Mouse (Mus musculus): ENCODE results near the gene Gzf1. TPM values are rescaled to one million over a fixed set of nuclear protein-coding genes. Genes with fewer than 3 reads are reported as not detected.

The Gzf1 gene
- polyA plus RNA-seq, 1 experiment from 2014 or later, result 27.8 TPM

DNA sequence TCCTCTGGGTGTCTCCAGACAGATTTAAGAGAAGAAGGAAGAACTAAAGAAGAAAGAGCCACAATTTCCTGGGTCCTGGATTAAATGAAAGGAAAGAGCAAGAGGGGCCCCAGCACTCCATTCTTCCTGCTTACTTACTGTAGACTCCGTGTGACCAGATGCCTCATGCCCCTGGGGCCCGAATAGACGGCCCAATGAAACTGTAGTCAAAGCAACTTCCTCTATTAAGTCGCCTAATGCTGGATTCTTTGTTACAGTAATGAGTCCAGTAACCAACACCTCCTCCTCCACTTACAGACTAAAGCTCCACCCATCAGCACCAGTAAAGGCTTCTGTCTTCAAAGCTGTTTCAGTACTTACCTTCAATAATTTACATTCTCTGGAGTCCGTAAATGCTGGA lies 17.7 kb downstream of the Gzf1 start:
- no peak for DNase-seq (ENCODE audit: low read depth, low spot score)

DNA sequence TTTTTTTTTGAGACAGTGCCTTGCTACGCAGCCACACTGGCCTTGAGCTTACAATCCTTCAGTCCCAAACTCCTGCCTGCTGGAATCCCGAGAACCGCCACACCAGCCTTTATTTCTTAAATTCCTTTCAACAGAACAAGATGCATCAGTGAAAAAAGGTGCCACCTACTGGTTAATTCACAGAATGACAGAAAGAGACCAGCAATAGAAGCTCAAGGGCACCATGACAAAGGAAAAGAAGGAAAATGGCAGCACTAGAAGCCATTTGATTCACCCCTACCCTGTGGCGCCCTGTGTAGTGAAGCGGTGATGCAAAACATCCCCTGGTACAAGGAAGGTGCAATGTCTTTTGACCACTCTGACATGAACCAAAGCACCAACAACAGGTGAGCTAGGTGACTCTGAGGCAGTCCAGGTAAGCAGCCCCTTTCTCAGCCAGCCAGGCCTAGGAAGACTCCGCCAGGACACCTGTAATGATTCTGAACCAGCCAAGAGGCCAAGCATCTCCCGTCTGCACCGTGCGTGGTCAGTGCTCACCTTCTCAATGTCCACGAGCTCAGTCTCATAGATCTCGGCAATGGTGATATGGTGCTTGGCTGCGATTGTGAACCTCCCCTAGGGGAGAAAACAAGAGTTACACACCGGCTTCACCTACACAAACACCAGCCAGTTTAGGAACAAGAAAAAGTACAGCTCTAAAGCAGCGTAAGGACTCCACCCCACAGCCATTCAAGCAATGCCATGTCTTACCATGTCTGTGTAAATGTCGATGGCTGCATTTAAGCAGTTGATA lies 25.8 kb downstream of the Gzf1 start:
- ChIA-PET CTCF (interaction anchor here (0.7 to 4.9 kb wide), 19 partner anchors 8 to 195 kb away, joined by 3 to 27 read pairs (median 5); no protein-coding TSS in a partner anchor), POLR2A (no interaction called here)
- no peak for DNase-seq (ENCODE audit: low read depth, low spot score)
- in situ Hi-C loops (cut with MboI; ENCODE audit: low pct_unique_long_range_greater_than_20kb), result no loop called here
- no peaks in the 10 kb centered on the region for H3K27me3 ChIP-seq
- peak; percentile 65 for ATAC-seq
- TF ChIP-seq CTCF (IDR thresholded peaks at IDR 0.05), result peak; percentile 72

More for the DNA sequence above, 17.7 kb downstream of the Gzf1 start:
- ChIA-PET CTCF (interaction anchor here (0.9 kb wide), 1 partner anchor 24 kb away, joined by 3 read pairs; no protein-coding TSS in a partner anchor), POLR2A (no interaction called here)
- H3K27me3 ChIP-seq, result no peaks in the 10 kb centered on the region
- ATAC-seq, result no peak
- in situ Hi-C loops (cut with MboI; ENCODE audit: low pct_unique_long_range_greater_than_20kb), result no loop called here
- no peak for TF ChIP-seq CTCF (IDR thresholded peaks at IDR 0.05)

DNA sequence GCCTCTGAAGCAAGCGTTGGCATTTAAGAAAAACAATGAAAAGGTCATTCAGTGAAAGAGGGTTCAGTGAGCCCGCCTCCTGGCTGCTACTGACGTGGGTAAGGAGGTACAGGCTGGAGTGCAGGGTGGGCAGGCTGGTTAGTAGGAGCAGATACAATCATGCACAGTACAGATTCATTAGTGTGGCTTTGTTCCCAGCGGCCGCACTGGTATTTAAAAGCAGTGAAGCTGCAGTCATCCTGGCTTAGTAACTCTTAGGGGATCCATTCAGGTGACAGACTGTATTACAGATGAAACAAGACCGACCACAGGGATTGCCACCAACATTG lies 26.3 kb downstream of the Gzf1 start:
- ChIA-PET POLR2A (no interaction called here), CTCF (interaction anchor here (0.8 to 4.9 kb wide), 14 partner anchors 8 to 194 kb away, joined by 3 to 27 read pairs (median 6); no protein-coding TSS in a partner anchor)
- in situ Hi-C loops (cut with MboI; ENCODE audit: low pct_unique_long_range_greater_than_20kb), result no loop called here
- ATAC-seq (no peak), DNase-seq (ENCODE audit: low read depth, low spot score) (no peak)
- no peak for TF ChIP-seq CTCF (IDR thresholded peaks at IDR 0.05)
- no peaks in the 10 kb centered on the region for H3K27me3 ChIP-seq

DNA sequence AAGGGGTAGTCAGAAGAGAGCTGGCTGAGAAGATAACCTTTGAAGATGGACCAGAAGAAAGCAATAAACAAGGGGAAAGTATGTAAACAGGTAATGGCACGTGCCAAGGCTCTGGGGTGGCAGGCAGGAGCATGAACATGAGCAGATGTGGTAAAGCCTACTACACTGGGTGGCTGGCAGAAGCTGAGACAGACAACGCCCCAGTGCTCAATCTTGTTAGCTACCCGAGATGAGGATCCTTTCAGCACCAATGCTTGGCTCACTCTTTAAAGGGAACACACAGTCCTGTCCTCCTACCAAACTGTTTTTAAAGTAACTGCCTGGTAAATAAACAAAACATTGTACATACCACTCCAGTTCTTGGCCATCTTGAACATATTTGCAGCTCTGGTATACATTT lies 31.5 kb downstream of the Gzf1 start:
- POLR2A ChIA-PET, result no interaction called here
- DNase-seq (ENCODE audit: low read depth, low spot score), result no peak
- no peak for ATAC-seq
- TF ChIP-seq CTCF (IDR thresholded peaks at IDR 0.05), result no peak
- CTCF ChIA-PET, result interaction anchor here (0.9 to 1.7 kb wide), 6 partner anchors 11 to 52 kb away, joined by 3 to 4 read pairs (median 3); partner anchors contain the start of gene Napb
- no peaks in the 10 kb centered on the region for H3K27me3 ChIP-seq
- in situ Hi-C loops (cut with MboI; ENCODE audit: low pct_unique_long_range_greater_than_20kb), result no loop called here

DNA sequence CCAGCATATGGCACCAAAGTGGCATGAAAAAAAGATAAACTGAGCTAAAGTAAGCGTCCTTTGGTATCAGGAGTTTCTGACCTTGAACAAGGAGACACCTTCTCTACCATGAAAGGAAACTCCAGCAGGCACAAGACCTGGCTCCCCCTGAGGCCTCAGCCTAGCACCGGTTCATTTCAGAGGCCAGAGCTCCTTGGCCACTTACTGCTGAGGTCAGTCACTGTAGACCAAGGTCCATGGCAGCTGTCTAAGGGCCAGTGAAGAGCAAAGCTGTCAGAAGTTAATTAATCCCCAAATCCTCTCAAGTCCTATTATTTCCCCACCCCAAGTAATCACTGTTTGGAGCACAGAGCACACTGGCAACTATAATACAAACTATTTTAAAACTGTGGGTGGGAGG lies 36.2 kb downstream of the Gzf1 start:
- DNase-seq (ENCODE audit: low read depth, low spot score) (no peak), ATAC-seq (no peak)
- in situ Hi-C loops (cut with MboI; ENCODE audit: low pct_unique_long_range_greater_than_20kb), result no loop called here
- ChIA-PET POLR2A (no interaction called here), CTCF (interaction anchor here (1.2 to 4.5 kb wide), 2 partner anchors 12 to 26 kb away, joined by 3 to 27 read pairs; no protein-coding TSS in a partner anchor)
- TF ChIP-seq CTCF (IDR thresholded peaks at IDR 0.05), result no peak
- no peaks in the 10 kb centered on the region for H3K27me3 ChIP-seq

DNA sequence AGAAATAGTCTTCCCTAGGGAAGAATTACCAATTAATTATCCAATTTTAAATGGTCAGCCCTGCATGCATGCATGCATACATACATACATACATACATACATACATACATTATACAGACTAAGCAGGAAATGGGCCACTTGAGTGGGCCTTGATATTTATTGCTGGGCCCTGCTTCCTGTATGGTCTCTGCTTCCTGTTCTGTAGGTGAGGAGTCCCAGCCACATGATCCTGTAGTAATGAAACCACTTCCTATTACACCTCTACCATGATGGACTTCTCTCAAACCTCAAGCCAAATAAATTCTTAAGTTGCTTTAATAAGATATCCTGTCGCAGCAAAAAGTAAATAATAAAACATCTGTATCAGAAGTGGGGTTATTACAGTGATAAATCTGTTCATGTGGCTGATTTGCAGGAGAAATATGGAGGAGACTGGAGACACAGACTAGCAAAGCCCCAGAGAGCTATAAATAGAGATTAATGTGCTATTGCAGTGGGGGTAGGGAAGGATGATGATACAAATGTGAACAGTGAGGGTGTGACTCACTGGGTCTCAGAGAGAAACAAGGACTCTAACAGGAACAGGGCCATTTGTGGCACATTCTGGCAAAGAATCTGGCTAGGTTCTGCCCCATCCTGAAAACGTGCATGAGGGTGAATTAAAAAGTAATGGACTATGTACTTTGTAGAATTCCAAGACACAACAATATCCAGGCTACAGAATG lies 38.6 kb downstream of the Gzf1 start:
- POLR2A ChIA-PET, result no interaction called here
- peak; percentile 85 for ATAC-seq
- no peak for DNase-seq (ENCODE audit: low read depth, low spot score)

DNA sequence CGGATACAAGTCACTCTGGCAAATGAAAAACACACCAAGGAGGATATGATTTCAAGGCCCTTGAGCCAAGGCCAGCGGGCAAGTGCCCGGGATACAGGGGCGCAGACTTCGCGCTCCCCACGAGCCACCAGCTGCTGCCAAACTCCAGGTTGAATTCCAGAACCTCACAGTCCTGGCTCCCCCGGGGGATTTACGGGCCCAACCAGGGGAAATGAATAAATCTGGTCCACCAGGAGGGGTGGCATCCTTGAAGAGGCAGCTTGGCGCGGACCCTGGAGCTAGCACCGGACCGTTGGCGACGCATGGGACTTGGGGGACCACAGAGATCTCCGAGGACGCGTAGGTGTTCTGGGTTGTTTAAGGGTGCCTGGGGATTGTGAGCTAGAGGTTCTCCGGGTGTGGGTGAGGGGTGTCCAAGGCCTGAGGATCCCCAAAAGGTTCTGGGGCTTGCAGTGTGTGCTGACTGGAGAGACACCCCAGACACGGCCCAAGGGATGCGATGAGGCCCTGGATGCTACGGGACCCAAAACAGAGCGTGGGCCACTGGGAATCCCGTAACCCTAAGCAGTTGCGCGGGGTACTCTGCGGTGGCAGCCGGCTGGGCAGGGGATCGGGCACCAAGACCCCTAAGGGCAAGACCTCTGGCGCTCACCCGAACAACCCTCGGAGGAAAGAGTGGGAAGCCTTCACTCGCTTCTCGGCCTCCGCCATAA lies 50.9 kb downstream of the Gzf1 start:
- in situ Hi-C loops (cut with MboI; ENCODE audit: low pct_unique_long_range_greater_than_20kb), result loop anchor here (10.0 kb wide), 1 partner anchor 163 kb away; no protein-coding TSS in a partner anchor
- DNase-seq (ENCODE audit: low read depth, low spot score), result no peak
- CTCF ChIA-PET, result interaction anchor here (0.8 to 1.9 kb wide), 7 partner anchors 11 to 52 kb away, joined by 3 to 7 read pairs (median 4); no protein-coding TSS in a partner anchor
- POLR2A ChIA-PET, result interaction anchor here (0.6 to 1.1 kb wide), 2 partner anchors 16 to 52 kb away, joined by 3 to 4 read pairs; no protein-coding TSS in a partner anchor
- ATAC-seq, result peak; percentile 67
- no peaks in the 10 kb centered on the region for H3K27me3 ChIP-seq
- TF ChIP-seq CTCF (IDR thresholded peaks at IDR 0.05), result no peak

More for the DNA sequence above, 38.6 kb downstream of the Gzf1 start:
- H3K27me3 ChIP-seq, result no peaks in the 10 kb centered on the region
- CTCF ChIA-PET, result interaction anchor here (1.1 to 4.5 kb wide), 4 partner anchors 11 to 17 kb away, joined by 3 to 27 read pairs (median 4); partner anchors contain the start of gene Napb
- in situ Hi-C loops (cut with MboI; ENCODE audit: low pct_unique_long_range_greater_than_20kb), result no loop called here
- TF ChIP-seq CTCF (IDR thresholded peaks at IDR 0.05), result no peak

DNA sequence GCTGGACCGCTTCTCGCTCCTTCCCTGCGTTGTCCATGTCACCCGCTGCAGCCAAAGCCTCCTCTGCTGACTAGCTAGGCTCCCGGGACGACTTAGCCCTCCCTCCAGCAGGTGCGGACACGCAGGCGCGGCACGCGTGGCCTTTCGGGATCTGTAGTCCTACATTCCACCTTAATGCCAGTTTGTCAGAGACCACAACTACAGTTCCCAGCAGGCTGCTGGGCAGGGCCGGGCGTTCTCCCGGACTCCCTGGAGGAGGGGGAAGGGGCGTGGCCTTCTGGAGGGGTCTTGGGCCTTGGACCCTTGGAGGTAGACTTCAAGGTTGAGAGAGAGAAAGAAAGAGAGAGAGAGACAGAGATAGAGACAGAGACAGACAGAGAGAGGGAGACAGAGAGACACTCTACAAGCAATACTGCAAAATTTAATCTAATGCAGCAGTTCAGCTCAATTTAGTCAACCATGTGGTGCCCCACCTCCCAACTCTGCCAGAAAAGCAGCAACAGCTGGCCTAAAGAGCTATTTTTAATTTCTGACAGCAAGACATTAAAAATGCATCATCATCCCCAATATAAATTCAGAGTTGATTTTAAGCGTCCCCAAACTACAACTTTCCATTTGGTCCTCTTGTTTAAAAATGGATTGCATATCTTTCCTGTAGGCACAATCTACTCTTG lies 51.6 kb downstream of the Gzf1 start, which contains the start of gene Napb:
Gene Napb (minus strand): TSS at position 141 of the 674 bp plus-strand sequence.
- peak; percentile 71 for DNase-seq (ENCODE audit: low read depth, low spot score)
- peak; percentile 99 for ATAC-seq
- POLR2A ChIA-PET, result interaction anchor here (0.6 to 1.1 kb wide), 2 partner anchors 16 to 53 kb away, joined by 3 to 4 read pairs; no protein-coding TSS in a partner anchor

More for the DNA sequence above, 51.6 kb downstream of the Gzf1 start, which contains the start of gene Napb:
- H3K27me3 ChIP-seq, result peaks cover 1% of the 10 kb centered on the region
- CTCF ChIA-PET, result interaction anchor here (1.0 to 1.9 kb wide), 8 partner anchors 10 to 32 kb away, joined by 3 to 7 read pairs (median 4); no protein-coding TSS in a partner anchor
- TF ChIP-seq CTCF (IDR thresholded peaks at IDR 0.05), result no peak
- in situ Hi-C loops (cut with MboI; ENCODE audit: low pct_unique_long_range_greater_than_20kb), result loop anchor here (10.0 kb wide), 1 partner anchor 162 kb away; no protein-coding TSS in a partner anchor

Other genes with a start within 250 kb of the Gzf1 start
- gene Cd93, start 237.5 kb upstream of the Gzf1 start, polyA plus RNA-seq (2021), result 0.01 TPM
- 30.5 TPM for gene Nxt1, start 8.4 kb upstream of the Gzf1 start, polyA plus RNA-seq (2021)
- 4.3 TPM for gene Napb, start 51.4 kb downstream of the Gzf1 start, polyA plus RNA-seq (2021)
- not detected for gene Cstl1, start 69.3 kb downstream of the Gzf1 start, polyA plus RNA-seq (2021)
- gene Cst11, start 90.5 kb downstream of the Gzf1 start, polyA plus RNA-seq (2021), result not detected
- gene 8030411F24Rik, start 101.0 kb downstream of the Gzf1 start, polyA plus RNA-seq (2021), result not detected
- not detected for gene Cst12, start 108.3 kb downstream of the Gzf1 start, polyA plus RNA-seq (2021)
- not detected for gene Cst8, start 117.8 kb downstream of the Gzf1 start, polyA plus RNA-seq (2021)
- not detected for gene Cst13, start 139.1 kb downstream of the Gzf1 start, polyA plus RNA-seq (2021)
- gene Cst9, start 154.1 kb downstream of the Gzf1 start, polyA plus RNA-seq (2021), result not detected
- not detected for gene 9230104L09Rik, start 184.0 kb downstream of the Gzf1 start, polyA plus RNA-seq (2021)
- 1,093 TPM for gene Cst3, start 194.7 kb downstream of the Gzf1 start, polyA plus RNA-seq (2021)

Measured in Patski (cell line).